Mouse (Mus musculus) lung, postnatal 0 days (tissue): Measurements from ENCODE around the gene Synj1.

ENCODE experiments used
- CTCF ChIP-seq: IDR thresholded peaks from 2 replicates; pipeline ENCODE4 v1.5.1; 2016; ENCODE audit warnings: antibody characterized with exemption, mild to moderate bottlenecking
- EP300 ChIP-seq: IDR thresholded peaks from 2 replicates; pipeline ENCODE4 v1.6.1; 2016; ENCODE audit warnings: antibody characterized with exemption, mild to moderate bottlenecking, control low read depth

- TF ChIP-seq CTCF = no peak
- no peak for TF ChIP-seq EP300
These were observed 4.7 kb upstream of the Synj1 start for GRCm38 (mm10) chr16:91015761-91016160.
